Mouse (Mus musculus): Measurements from ENCODE around the gene Atp6v0a4. TPM values are rescaled to one million over a fixed set of nuclear protein-coding genes. Genes with fewer than 3 reads are reported as not detected.
A peak's percentile ranks its signal among the peaks of the same experiment; 100 is the strongest.

Atp6v0a4 gene
- polyA plus RNA-seq (2014; fragmentation: Nextera tagmentation; extraction: Ambion mirVana) = 0.32 TPM in 1 of 2 replicates, not detected in the other

GRCm38 (mm10) chr6:38124207-38124835, at the start of gene Atp6v0a4:
Gene Atp6v0a4 (minus strand): TSS chr6:38124586.
- 96% methylated on average over 7 of the region's 7 CpGs for WGBS
- Histone ChIP-seq H3K4me3 (replicated peaks; ENCODE audit: low read depth, low read length) (no peak within 1 kb of the TSS), H3K27ac (replicated peaks; ENCODE audit: low read depth, low read length) (no peak within 1 kb of the TSS), H3K27me3 (ENCODE audit: control insufficient read depth, insufficient read depth, low read length) (no peaks in the 10 kb centered on the region), H3K9ac (replicated peaks; ENCODE audit: low read length) (no peak within 1 kb of the TSS), H3K4me2 (ENCODE audit: low read length) (no peak within 1 kb of the TSS), H3K9me3 (ENCODE audit: control insufficient read depth, low read length) (no peaks in the 10 kb centered on the region), H3K36me3 (ENCODE audit: control insufficient read depth, insufficient read depth, low read length) (peaks cover 48% of the 10 kb centered on the region), H3K4me1 (ENCODE audit: control insufficient read depth, insufficient read depth, low read length) (no peaks in the 10 kb centered on the region)
- DNase-seq (no peak), ATAC-seq (ENCODE audit: low FRiP score, low TSS enrichment) (no peak)

- DNase-seq (no peak), ATAC-seq (ENCODE audit: low FRiP score, low TSS enrichment) (no peak)
- Histone ChIP-seq H3K27ac (replicated peaks; ENCODE audit: low read depth, low read length) (no peak overlapping the region), H3K36me3 (ENCODE audit: control insufficient read depth, insufficient read depth, low read length) (peaks cover 49% of the 10 kb centered on the region), H3K9ac (replicated peaks; ENCODE audit: low read length) (no peak overlapping the region), H3K4me1 (ENCODE audit: control insufficient read depth, insufficient read depth, low read length) (peaks cover 11% of the 10 kb centered on the region), H3K9me3 (ENCODE audit: control insufficient read depth, low read length) (no peaks in the 10 kb centered on the region), H3K27me3 (ENCODE audit: control insufficient read depth, insufficient read depth, low read length) (no peaks in the 10 kb centered on the region), H3K4me3 (replicated peaks; ENCODE audit: low read depth, low read length) (no peak overlapping the region), H3K4me2 (ENCODE audit: low read length) (no peak overlapping the region)
- 88% methylated on average over 6 of the region's 6 CpGs for WGBS
Observed at GRCm38 (mm10) chr6:38165385-38165784, 41.0 kb upstream of the Atp6v0a4 start.

GRCm38 (mm10) chr6:38164705-38165104, 40.3 kb upstream of the Atp6v0a4 start:
- Histone ChIP-seq H3K36me3 (ENCODE audit: control insufficient read depth, insufficient read depth, low read length) (peaks cover 42% of the 10 kb centered on the region), H3K9me3 (ENCODE audit: control insufficient read depth, low read length) (no peaks in the 10 kb centered on the region), H3K4me3 (replicated peaks; ENCODE audit: low read depth, low read length) (no peak overlapping the region), H3K27ac (replicated peaks; ENCODE audit: low read depth, low read length) (no peak overlapping the region), H3K9ac (replicated peaks; ENCODE audit: low read length) (no peak overlapping the region), H3K27me3 (ENCODE audit: control insufficient read depth, insufficient read depth, low read length) (no peaks in the 10 kb centered on the region), H3K4me1 (ENCODE audit: control insufficient read depth, insufficient read depth, low read length) (peaks cover 11% of the 10 kb centered on the region), H3K4me2 (ENCODE audit: low read length) (no peak overlapping the region)
- no peak for DNase-seq
- no peak for ATAC-seq (ENCODE audit: low FRiP score, low TSS enrichment)
- 94% methylated on average over 6 of the region's 6 CpGs for WGBS

GRCm38 (mm10) chr6:38162825-38163504, 38.6 kb upstream of the Atp6v0a4 start:
- H3K4me3 ChIP-seq (replicated peaks; ENCODE audit: low read depth, low read length) = no peak overlapping the region
- peaks cover 27% of the 10 kb centered on the region for H3K36me3 ChIP-seq (ENCODE audit: control insufficient read depth, insufficient read depth, low read length)
- ATAC-seq (ENCODE audit: low FRiP score, low TSS enrichment) (no peak), DNase-seq (no peak)
- H3K4me2 ChIP-seq (ENCODE audit: low read length) = no peak overlapping the region
- no peak overlapping the region; the same call in 1 of the 2 replicates for H3K9ac ChIP-seq (replicated peaks; ENCODE audit: low read length)
- H3K27me3 ChIP-seq (ENCODE audit: control insufficient read depth, insufficient read depth, low read length) = no peaks in the 10 kb centered on the region
- H3K4me1 ChIP-seq (ENCODE audit: control insufficient read depth, insufficient read depth, low read length) = peaks cover 16% of the 10 kb centered on the region
- no peaks in the 10 kb centered on the region for H3K9me3 ChIP-seq (ENCODE audit: control insufficient read depth, low read length)
- H3K27ac ChIP-seq (replicated peaks; ENCODE audit: low read depth, low read length) = peak overlapping the region; percentile 23; the same call in 1 of the 2 replicates
- 53% methylated on average over 14 of the region's 14 CpGs for WGBS

GRCm38 (mm10) chr6:38160556-38160955, 36.2 kb upstream of the Atp6v0a4 start:
- no peak overlapping the region for H3K4me3 ChIP-seq (replicated peaks; ENCODE audit: low read depth, low read length)
- peak overlapping the region; percentile 55 for H3K27ac ChIP-seq (replicated peaks; ENCODE audit: low read depth, low read length)
- peaks cover 22% of the 10 kb centered on the region for H3K36me3 ChIP-seq (ENCODE audit: control insufficient read depth, insufficient read depth, low read length)
- H3K27me3 ChIP-seq (ENCODE audit: control insufficient read depth, insufficient read depth, low read length) = no peaks in the 10 kb centered on the region
- peaks cover 21% of the 10 kb centered on the region for H3K4me1 ChIP-seq (ENCODE audit: control insufficient read depth, insufficient read depth, low read length)
- no peaks in the 10 kb centered on the region for H3K9me3 ChIP-seq (ENCODE audit: control insufficient read depth, low read length)
- ATAC-seq (ENCODE audit: low FRiP score, low TSS enrichment) (no peak), DNase-seq (no peak)
- no peak overlapping the region for H3K9ac ChIP-seq (replicated peaks; ENCODE audit: low read length)
- 61% methylated on average over 2 of the region's 2 CpGs for WGBS
- H3K4me2 ChIP-seq (ENCODE audit: low read length) = no peak overlapping the region

GRCm38 (mm10) chr6:38160102-38160501, 35.7 kb upstream of the Atp6v0a4 start:
- Histone ChIP-seq H3K9ac (replicated peaks; ENCODE audit: low read length) (no peak overlapping the region), H3K36me3 (ENCODE audit: control insufficient read depth, insufficient read depth, low read length) (peaks cover 22% of the 10 kb centered on the region), H3K27me3 (ENCODE audit: control insufficient read depth, insufficient read depth, low read length) (no peaks in the 10 kb centered on the region), H3K9me3 (ENCODE audit: control insufficient read depth, low read length) (no peaks in the 10 kb centered on the region), H3K4me1 (ENCODE audit: control insufficient read depth, insufficient read depth, low read length) (peaks cover 21% of the 10 kb centered on the region), H3K4me3 (replicated peaks; ENCODE audit: low read depth, low read length) (no peak overlapping the region), H3K27ac (replicated peaks; ENCODE audit: low read depth, low read length) (peak overlapping the region; percentile 55; the same call in 1 of the 2 replicates), H3K4me2 (ENCODE audit: low read length) (no peak overlapping the region)
- DNase-seq = peak; percentile 95
- 0 out of 2 replicates have a peak, but pooled peaks have one; percentile 7 for ATAC-seq (ENCODE audit: low FRiP score, low TSS enrichment)
- WGBS = 16% methylated on average over 3 of the region's 3 CpGs

GRCm38 (mm10) chr6:38159576-38159975, 35.2 kb upstream of the Atp6v0a4 start:
- Histone ChIP-seq H3K9ac (replicated peaks; ENCODE audit: low read length) (no peak overlapping the region), H3K4me3 (replicated peaks; ENCODE audit: low read depth, low read length) (no peak overlapping the region), H3K9me3 (ENCODE audit: control insufficient read depth, low read length) (no peaks in the 10 kb centered on the region), H3K27ac (replicated peaks; ENCODE audit: low read depth, low read length) (no peak overlapping the region), H3K27me3 (ENCODE audit: control insufficient read depth, insufficient read depth, low read length) (no peaks in the 10 kb centered on the region), H3K4me2 (ENCODE audit: low read length) (no peak overlapping the region), H3K36me3 (ENCODE audit: control insufficient read depth, insufficient read depth, low read length) (peaks cover 25% of the 10 kb centered on the region), H3K4me1 (ENCODE audit: control insufficient read depth, insufficient read depth, low read length) (peaks cover 21% of the 10 kb centered on the region)
- ATAC-seq (ENCODE audit: low FRiP score, low TSS enrichment) = no peak
- WGBS = 78% methylated on average over 4 of the region's 4 CpGs
- no peak for DNase-seq

GRCm38 (mm10) chr6:38157925-38158324, 33.5 kb upstream of the Atp6v0a4 start:
- no peaks in the 10 kb centered on the region for H3K9me3 ChIP-seq (ENCODE audit: control insufficient read depth, low read length)
- no peak overlapping the region for H3K4me3 ChIP-seq (replicated peaks; ENCODE audit: low read depth, low read length)
- ATAC-seq (ENCODE audit: low FRiP score, low TSS enrichment) = 0 out of 2 replicates have a peak, but pooled peaks have one; percentile 22
- no peak overlapping the region for H3K4me2 ChIP-seq (ENCODE audit: low read length)
- peaks cover 17% of the 10 kb centered on the region for H3K4me1 ChIP-seq (ENCODE audit: control insufficient read depth, insufficient read depth, low read length)
- peak overlapping the region; percentile 61 for H3K27ac ChIP-seq (replicated peaks; ENCODE audit: low read depth, low read length)
- H3K27me3 ChIP-seq (ENCODE audit: control insufficient read depth, insufficient read depth, low read length) = no peaks in the 10 kb centered on the region
- H3K36me3 ChIP-seq (ENCODE audit: control insufficient read depth, insufficient read depth, low read length) = peaks cover 30% of the 10 kb centered on the region
- WGBS = 31% methylated on average over 16 of the region's 16 CpGs
- H3K9ac ChIP-seq (replicated peaks; ENCODE audit: low read length) = no peak overlapping the region; the same call in 1 of the 2 replicates
- DNase-seq = peak; percentile 53
